Mouse (Mus musculus) embryonic fibroblast, embryonic 13.5 days (primary cell): ENCODE data around the gene Lim2.

Source experiments
- CTCF ChIP-seq: IDR thresholded peaks from 2 replicates; pipeline ENCODE4 v1.5.1; 2011; ENCODE audit warnings: mild to moderate bottlenecking, control low read depth, low read length, moderate library complexity, borderline replicate concordance; ENCODE audit not compliant: insufficient read depth
- POLR2A ChIP-seq: IDR thresholded peaks from 2 replicates; pipeline ENCODE4 v1.6.1; 2011; ENCODE audit warnings: low read depth, mild to moderate bottlenecking, control low read depth, low read length, moderate library complexity

DNA sequence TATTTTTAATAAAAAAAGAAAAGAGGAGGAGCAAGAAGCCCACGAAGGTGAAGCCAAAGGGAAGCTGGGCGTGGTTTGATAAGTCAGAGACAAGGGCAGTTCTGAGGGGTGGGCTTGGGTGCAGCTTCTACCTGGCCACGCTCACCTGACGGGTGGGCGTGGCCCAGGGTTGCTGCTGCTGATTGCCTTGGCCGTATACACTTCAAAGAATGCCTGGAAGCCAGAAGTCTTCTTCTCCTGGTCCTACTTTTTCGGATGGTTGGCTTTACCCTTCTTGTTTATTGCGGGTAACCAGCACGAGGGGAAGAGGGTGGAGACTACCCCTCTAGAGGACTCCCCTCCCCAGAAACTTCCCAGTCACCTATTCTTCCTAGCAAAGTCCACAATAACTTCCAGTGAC lies 15.2 kb downstream of the Lim2 start:
- TF ChIP-seq CTCF, result no peak
- TF ChIP-seq POLR2A, result no peak
